Mouse (Mus musculus): Measurements from ENCODE around the gene Rab19. TPM values are rescaled to one million over a fixed set of nuclear protein-coding genes. Genes with fewer than 3 reads are reported as not detected.
"Not testable (repeated sequence)": the region's sequence is repeated elsewhere in the genome, so short reads cannot be mapped to it uniquely, and the experiment has no call there.

The Rab19 gene
- polyA plus RNA-seq, 1 experiment from 2014 or later: 0.42 TPM

GRCm38 (mm10) chr6:39348946-39349345, 32.0 kb upstream of the Rab19 start:
- H3K27me3 ChIP-seq (replicated peaks): no peaks in the 10 kb centered on the region
- H3K4me3 ChIP-seq: no peak overlapping the region
- 85% methylated on average over 6 of the region's 6 CpGs for WGBS
- no peaks in the 10 kb centered on the region for H3K9me3 ChIP-seq (replicated peaks)
- H3K9ac ChIP-seq: no peak overlapping the region
- H3K36me3 ChIP-seq: peaks cover 76% of the 10 kb centered on the region
- ATAC-seq (ENCODE audit: insufficient number of reproducible peaks, low FRiP score): no peak
- no peak overlapping the region for H3K27ac ChIP-seq (ENCODE audit: poor library complexity, severe bottlenecking)
- no peak overlapping the region for H3K4me2 ChIP-seq
- H3K4me1 ChIP-seq (replicated peaks): no peaks in the 10 kb centered on the region

DNA sequence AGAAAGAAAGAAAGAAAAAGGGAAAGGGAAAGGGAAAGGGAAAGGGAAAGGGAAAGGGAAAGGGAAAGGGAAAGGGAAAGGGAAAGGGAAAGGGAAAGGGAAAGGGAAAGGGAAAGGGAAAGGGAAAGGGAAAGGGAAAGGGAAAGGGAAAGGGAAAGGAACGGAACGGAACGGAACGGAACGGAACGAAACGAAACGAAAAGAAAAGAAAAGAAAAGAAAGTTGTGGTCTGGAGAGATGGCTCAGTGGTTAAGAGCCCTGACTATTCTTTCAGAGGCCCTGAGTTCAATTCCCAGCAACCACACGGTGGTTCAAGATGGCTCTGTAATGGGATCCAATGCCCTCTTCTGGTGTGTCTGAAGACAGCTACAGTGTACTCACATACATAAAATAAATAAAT, 21.8 kb upstream of the Rab19 start:
- peaks cover 82% of the 10 kb centered on the region for H3K36me3 ChIP-seq
- not testable (repeated sequence) for ATAC-seq (ENCODE audit: insufficient number of reproducible peaks, low FRiP score); H3K4me2 ChIP-seq; H3K27me3 ChIP-seq (replicated peaks); H3K9ac ChIP-seq; H3K27ac ChIP-seq (ENCODE audit: poor library complexity, severe bottlenecking); H3K4me1 ChIP-seq (replicated peaks); H3K4me3 ChIP-seq; H3K9me3 ChIP-seq (replicated peaks)
- 90% methylated on average over 9 of the region's 9 CpGs for WGBS

GRCm38 (mm10) chr6:39362684-39363083, 18.3 kb upstream of the Rab19 start:
- Histone ChIP-seq H3K4me3 (no peak overlapping the region), H3K9ac (no peak overlapping the region), H3K4me2 (no peak overlapping the region), H3K4me1 (replicated peaks) (no peaks in the 10 kb centered on the region), H3K27ac (ENCODE audit: poor library complexity, severe bottlenecking) (no peak overlapping the region), H3K9me3 (replicated peaks) (no peaks in the 10 kb centered on the region), H3K27me3 (replicated peaks) (no peaks in the 10 kb centered on the region), H3K36me3 (peaks cover 78% of the 10 kb centered on the region)
- ATAC-seq (ENCODE audit: insufficient number of reproducible peaks, low FRiP score): no peak
- 90% methylated on average over 2 of the region's 2 CpGs for WGBS

DNA sequence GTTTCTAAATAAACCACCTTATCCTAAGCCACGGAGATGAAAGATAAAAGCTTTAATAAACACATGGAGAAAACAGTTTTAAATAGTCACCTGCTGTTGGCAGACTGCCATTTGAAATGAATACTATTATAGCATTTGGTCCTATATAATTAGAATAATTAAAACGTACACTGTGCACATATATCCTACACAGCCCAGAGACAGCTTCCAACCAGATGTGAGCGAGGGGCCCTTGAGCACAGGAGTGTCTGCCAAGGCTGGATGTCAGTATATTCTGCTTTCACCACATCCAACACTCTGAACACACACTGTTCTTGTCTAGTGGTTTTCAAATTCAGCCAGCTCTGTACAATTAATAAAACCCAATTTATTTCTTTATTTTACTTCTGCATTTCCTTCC, 11.3 kb upstream of the Rab19 start:
- ATAC-seq (ENCODE audit: insufficient number of reproducible peaks, low FRiP score): no peak
- 87% methylated on average over 3 of the region's 3 CpGs for WGBS
- no peaks in the 10 kb centered on the region for H3K27me3 ChIP-seq (replicated peaks)
- 0 out of 2 replicates have a peak, but pooled peaks cover 14% of the 10 kb centered on the region for H3K4me1 ChIP-seq (replicated peaks)
- no peak overlapping the region for H3K9ac ChIP-seq
- H3K9me3 ChIP-seq (replicated peaks): no peaks in the 10 kb centered on the region
- H3K27ac ChIP-seq (ENCODE audit: poor library complexity, severe bottlenecking): no peak overlapping the region
- peaks cover 41% of the 10 kb centered on the region for H3K36me3 ChIP-seq
- H3K4me2 ChIP-seq: no peak overlapping the region
- H3K4me3 ChIP-seq: no peak overlapping the region

GRCm38 (mm10) chr6:39372042-39372441, 8.9 kb upstream of the Rab19 start:
- Histone ChIP-seq H3K4me3 (no peak overlapping the region), H3K27me3 (replicated peaks) (no peaks in the 10 kb centered on the region), H3K4me2 (no peak overlapping the region), H3K36me3 (peaks cover 24% of the 10 kb centered on the region), H3K9ac (no peak overlapping the region), H3K9me3 (replicated peaks) (no peaks in the 10 kb centered on the region), H3K4me1 (replicated peaks) (peaks cover 28% of the 10 kb centered on the region), H3K27ac (ENCODE audit: poor library complexity, severe bottlenecking) (peak overlapping the region; percentile 61; the same call in 1 of the 2 replicates)
- no peak for ATAC-seq (ENCODE audit: insufficient number of reproducible peaks, low FRiP score)

GRCm38 (mm10) chr6:39372727-39373126, 8.2 kb upstream of the Rab19 start:
- Histone ChIP-seq H3K27me3 (replicated peaks) (no peaks in the 10 kb centered on the region), H3K4me2 (0 out of 2 replicates have a peak overlapping the region, but pooled peaks have one; percentile 5), H3K36me3 (peaks cover 18% of the 10 kb centered on the region), H3K4me1 (replicated peaks) (peaks cover 28% of the 10 kb centered on the region), H3K9ac (no peak overlapping the region), H3K9me3 (replicated peaks) (no peaks in the 10 kb centered on the region), H3K27ac (ENCODE audit: poor library complexity, severe bottlenecking) (peak overlapping the region; percentile 61; the same call in 1 of the 2 replicates), H3K4me3 (no peak overlapping the region)
- 37% methylated on average over 7 of the region's 7 CpGs for WGBS
- ATAC-seq (ENCODE audit: insufficient number of reproducible peaks, low FRiP score): no peak

- H3K27ac ChIP-seq (ENCODE audit: poor library complexity, severe bottlenecking): peak overlapping the region; percentile 61
- H3K4me3 ChIP-seq: no peak overlapping the region
- H3K4me2 ChIP-seq: no peak overlapping the region
- H3K9ac ChIP-seq: no peak overlapping the region
- H3K4me1 ChIP-seq (replicated peaks): peaks cover 28% of the 10 kb centered on the region
- no peaks in the 10 kb centered on the region for H3K9me3 ChIP-seq (replicated peaks)
- peaks cover 15% of the 10 kb centered on the region for H3K36me3 ChIP-seq
- ATAC-seq (ENCODE audit: insufficient number of reproducible peaks, low FRiP score): no peak
- no peaks in the 10 kb centered on the region for H3K27me3 ChIP-seq (replicated peaks)
- 81% methylated on average over 4 of the region's 4 CpGs for WGBS
Observed at GRCm38 (mm10) chr6:39373301-39373955, 7.5 kb upstream of the Rab19 start.

GRCm38 (mm10) chr6:39376775-39377174, 4.2 kb upstream of the Rab19 start:
- peak overlapping the region; percentile 82 for H3K4me3 ChIP-seq
- H3K9ac ChIP-seq: peak overlapping the region; percentile 90
- no peak overlapping the region for H3K27ac ChIP-seq (ENCODE audit: poor library complexity, severe bottlenecking)
- peak overlapping the region; percentile 79 for H3K4me2 ChIP-seq
- H3K36me3 ChIP-seq: peaks cover 14% of the 10 kb centered on the region
- H3K4me1 ChIP-seq (replicated peaks): peaks cover 28% of the 10 kb centered on the region
- H3K27me3 ChIP-seq (replicated peaks): peaks cover 6% of the 10 kb centered on the region; the same call in 1 of the 2 replicates
- no peaks in the 10 kb centered on the region for H3K9me3 ChIP-seq (replicated peaks)
- WGBS: 23% methylated on average over 9 of the region's 9 CpGs
- no peak for ATAC-seq (ENCODE audit: insufficient number of reproducible peaks, low FRiP score)

DNA sequence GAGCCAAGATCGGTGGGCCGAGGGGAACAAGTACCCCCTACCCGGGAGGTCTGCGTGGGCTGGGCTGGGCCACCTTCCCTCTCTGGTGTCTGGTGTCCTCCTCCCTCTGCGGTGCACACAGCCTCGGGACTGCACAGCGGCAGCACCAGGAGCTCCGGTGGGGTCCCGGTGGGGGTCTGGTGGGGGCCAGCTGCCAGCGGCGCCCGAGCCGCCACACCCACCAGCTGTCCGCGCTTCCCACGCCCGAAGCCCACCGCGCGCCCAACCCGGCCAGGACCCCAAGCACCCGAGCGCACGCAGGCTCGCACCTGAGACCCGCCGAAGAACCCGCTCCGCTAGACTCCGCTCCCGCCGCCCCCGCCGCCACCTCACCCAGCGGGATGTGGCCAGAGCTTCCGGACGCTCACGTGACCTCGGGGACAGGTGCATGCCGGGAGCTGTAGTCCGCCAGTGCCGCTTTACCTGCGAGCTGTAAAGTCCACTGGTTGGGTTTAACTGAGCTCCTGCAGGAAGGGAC, 3.6 kb upstream of the Rab19 start, which contains the start of gene Slc37a3:
TSS of gene Slc37a3 (minus strand) at position 365 of the 517 bp plus-strand sequence.
- peak; percentile 93 for ATAC-seq (ENCODE audit: insufficient number of reproducible peaks, low FRiP score)
- WGBS: under 1% methylated on average over 43 of the region's 43 CpGs
- Histone ChIP-seq H3K27me3 (replicated peaks) (peaks cover 6% of the 10 kb centered on the region; the same call in 1 of the 2 replicates), H3K9ac (peak within 1 kb of the TSS; percentile 90), H3K9me3 (replicated peaks) (no peaks in the 10 kb centered on the region), H3K27ac (ENCODE audit: poor library complexity, severe bottlenecking) (no peak within 1 kb of the TSS), H3K4me3 (peak within 1 kb of the TSS; percentile 82), H3K36me3 (peaks cover 14% of the 10 kb centered on the region), H3K4me1 (replicated peaks) (peaks cover 23% of the 10 kb centered on the region), H3K4me2 (peak within 1 kb of the TSS; percentile 79)

- H3K27me3 ChIP-seq (replicated peaks); H3K4me2 ChIP-seq; H3K4me3 ChIP-seq; ATAC-seq (ENCODE audit: insufficient number of reproducible peaks, low FRiP score); H3K9ac ChIP-seq; H3K27ac ChIP-seq (ENCODE audit: poor library complexity, severe bottlenecking); H3K9me3 ChIP-seq (replicated peaks): not testable (repeated sequence)
- H3K36me3 ChIP-seq: peaks cover 14% of the 10 kb centered on the region
- peaks cover 14% of the 10 kb centered on the region for H3K4me1 ChIP-seq (replicated peaks)
- 73% methylated on average over 13 of the region's 13 CpGs for WGBS
Observed at GRCm38 (mm10) chr6:39378161-39378835, 2.7 kb upstream of the Rab19 start.

GRCm38 (mm10) chr6:39379224-39379623, 1.8 kb upstream of the Rab19 start:
- Histone ChIP-seq H3K36me3 (peaks cover 7% of the 10 kb centered on the region), H3K9me3 (replicated peaks) (no peaks in the 10 kb centered on the region), H3K4me3 (no peak overlapping the region), H3K4me1 (replicated peaks) (peaks cover 14% of the 10 kb centered on the region), H3K27me3 (replicated peaks) (peaks cover 6% of the 10 kb centered on the region; the same call in 1 of the 2 replicates), H3K27ac (ENCODE audit: poor library complexity, severe bottlenecking) (no peak overlapping the region), H3K9ac (no peak overlapping the region), H3K4me2 (no peak overlapping the region)
- 52% methylated on average over 4 of the region's 4 CpGs for WGBS
- no peak for ATAC-seq (ENCODE audit: insufficient number of reproducible peaks, low FRiP score)

Measured in heart, embryonic 12.5 days (tissue).